Mouse (Mus musculus) kidney, postnatal 4 days (tissue): ENCODE results near the gene Aco2.
A peak's percentile ranks its signal among the peaks of the same experiment; 100 is the strongest.

Experiments used
- DNase-seq, 2 experiments: peaks; one replicate each; pipeline ENCODE4 v3.0.0; 2021; ENCODE audit warnings: mixed read lengths in 2 of 2

The Aco2 gene

DNA sequence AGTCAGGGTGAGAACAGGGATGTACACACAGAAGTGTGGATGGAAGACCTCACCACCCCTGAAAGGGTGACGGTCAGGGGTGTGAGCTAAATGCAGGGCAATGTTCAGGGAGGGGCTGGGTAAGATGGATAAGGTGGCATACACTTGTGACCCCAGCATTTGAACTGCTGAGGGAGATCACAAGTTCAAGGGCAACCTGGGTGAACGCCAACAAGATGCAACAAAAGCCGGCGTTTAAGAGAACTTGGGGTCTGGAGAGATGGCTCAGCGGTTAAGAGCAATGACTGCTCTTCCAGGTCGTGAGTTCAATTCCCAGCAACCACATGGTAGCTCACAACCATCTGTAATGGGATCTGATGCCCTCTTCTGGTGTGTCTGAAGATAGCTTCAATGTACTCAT lies 82.6 kb downstream of the Aco2 start:
- DNase-seq, result no peak

DNA sequence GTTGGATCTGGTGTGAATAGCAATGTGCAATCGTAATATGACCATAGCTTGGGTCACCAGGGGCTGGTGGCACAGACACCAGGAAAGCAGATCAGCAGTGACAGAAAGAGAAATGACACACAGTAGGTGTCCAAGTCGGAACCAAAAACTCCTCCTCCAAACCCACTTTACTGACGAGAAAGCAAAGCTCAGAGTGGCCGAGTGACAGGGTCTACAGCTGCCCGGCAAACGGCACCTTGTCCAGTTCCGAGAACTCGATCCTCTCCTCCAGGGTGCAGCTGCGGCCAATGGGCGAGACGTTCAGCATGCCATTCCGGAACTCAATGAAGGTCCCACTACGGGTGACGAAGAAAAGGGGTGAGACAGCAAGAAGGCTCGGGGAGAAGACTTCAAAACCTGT lies 83.3 kb downstream of the Aco2 start:
- DNase-seq, result no peak

DNA sequence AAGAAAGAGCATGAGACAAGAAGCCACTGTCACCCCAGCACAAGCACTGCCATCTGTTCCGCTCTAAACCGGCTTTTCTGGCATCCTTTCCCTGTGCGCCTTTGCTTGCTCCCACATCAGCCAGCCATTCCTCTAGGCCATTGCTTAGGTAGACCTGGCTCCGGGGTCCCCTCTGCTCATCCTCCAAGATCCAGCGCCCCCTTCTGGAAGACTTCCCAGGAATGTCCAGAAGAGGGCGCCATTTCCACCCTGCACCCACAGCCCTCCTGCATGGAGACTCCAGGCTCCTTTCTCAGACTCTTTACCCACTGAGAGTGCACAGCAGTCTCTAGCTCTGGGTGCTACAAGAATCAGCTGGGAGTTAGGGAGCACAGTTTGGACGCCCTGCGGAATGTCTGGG lies 84.3 kb downstream of the Aco2 start:
- peak; percentile 70 to 75 for DNase-seq

DNA sequence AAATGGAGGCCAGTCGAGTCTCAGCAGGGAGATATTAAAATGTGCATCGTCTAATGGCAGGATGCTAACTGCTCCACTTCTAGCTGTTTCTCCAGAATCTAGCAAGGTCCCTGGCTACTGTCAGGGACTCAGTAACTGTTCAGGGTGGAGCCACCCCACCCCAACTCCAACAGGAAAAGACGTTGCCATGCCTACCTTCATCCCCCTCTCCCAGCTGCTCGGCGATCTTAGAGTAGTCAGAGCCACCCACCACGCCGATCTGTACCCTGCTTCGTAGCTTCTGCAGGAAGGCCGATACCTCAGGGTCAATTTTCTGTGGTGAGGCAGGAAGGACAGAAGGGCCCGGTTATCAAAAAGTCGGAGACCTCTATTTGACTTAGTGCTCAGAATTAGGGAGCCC lies 85.5 kb downstream of the Aco2 start:
- no peak for DNase-seq

DNA sequence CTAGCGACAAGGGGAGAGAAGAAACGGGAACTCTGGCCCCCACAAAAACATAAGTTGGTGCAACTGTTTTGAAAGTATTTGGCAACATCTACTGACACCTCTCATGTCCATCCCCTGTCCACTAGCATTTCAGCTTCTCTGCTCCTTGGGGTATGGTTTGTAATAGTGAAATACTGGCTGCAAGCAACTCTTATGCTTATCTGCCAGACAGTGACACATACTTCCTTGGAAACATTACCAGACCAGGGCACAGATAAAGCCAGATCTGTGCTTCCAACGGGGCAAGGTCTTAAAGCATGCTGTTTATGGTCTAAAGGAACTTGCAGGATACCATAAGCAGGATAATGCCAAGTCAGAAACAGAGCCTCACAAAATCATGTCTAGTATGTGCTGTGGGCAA lies 86.8 kb downstream of the Aco2 start:
- no peak for DNase-seq

DNA sequence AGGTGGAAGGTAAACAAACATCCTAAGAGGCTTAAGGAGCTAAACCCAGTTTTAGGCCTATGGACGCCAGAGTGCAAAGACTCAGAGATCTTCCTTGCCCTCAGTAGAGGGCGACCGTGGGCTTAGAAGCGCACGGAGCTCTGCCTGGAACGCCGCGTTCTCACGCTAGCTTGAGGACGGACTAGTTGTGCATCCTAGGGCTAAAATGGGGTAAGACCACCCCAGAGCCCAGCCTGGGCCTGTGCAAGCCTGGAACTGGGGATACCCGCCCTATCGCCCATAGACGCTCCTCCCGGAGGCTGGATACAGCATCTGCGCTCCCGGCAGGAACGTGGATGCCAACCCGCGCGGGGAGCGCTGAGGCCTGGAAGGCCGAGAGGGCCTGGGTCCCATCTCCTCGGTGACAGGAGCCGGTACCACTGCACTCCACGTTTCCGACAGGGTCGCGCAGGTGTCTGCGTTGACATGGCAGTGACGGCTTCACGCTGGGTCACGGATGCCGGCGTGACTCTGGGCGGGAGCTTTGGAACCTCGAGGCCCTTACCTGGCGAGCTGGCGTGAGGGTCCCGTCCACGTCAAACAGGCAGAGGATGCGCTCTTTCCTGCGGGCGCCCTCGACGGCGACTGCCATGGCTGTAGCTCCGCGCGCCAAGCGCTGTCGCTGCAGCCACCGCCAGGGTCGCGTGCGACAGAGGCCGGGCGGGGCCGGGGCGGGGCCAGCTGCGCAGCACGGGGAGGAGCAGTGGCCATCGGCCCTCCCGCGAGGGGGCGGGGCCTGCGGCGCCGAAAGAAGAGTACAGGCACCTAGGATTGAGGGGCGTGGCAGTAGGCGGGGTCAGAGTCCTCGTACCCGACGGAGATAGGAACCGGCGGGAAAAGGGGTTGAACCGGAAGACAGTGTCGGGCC lies 88.3 kb downstream of the Aco2 start, which contains the start of gene Pmm1:
Gene Pmm1, minus strand, starts transcription at position 760 of the 907 bp plus-strand sequence.
- DNase-seq, result peak; percentile 100

DNA sequence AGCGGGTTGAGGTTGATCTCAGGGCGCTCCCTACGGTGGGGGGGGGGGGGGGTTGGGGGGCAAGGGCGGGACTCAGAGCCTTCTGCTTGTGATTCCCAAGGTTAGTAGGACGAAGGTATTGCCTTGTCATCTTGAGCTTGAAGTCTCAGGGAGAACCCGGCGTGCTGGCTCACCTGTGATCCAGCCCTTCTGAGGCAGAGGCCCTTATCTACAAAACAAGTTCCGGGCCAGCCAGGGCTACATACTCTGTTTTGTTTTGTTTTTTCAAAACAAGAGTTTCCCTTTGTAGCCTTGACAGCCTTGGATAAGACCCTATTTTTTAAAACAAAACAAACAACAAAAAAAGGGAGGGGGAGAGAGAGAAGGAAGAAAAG lies 89.0 kb downstream of the Aco2 start:
- DNase-seq, result no peak

DNA sequence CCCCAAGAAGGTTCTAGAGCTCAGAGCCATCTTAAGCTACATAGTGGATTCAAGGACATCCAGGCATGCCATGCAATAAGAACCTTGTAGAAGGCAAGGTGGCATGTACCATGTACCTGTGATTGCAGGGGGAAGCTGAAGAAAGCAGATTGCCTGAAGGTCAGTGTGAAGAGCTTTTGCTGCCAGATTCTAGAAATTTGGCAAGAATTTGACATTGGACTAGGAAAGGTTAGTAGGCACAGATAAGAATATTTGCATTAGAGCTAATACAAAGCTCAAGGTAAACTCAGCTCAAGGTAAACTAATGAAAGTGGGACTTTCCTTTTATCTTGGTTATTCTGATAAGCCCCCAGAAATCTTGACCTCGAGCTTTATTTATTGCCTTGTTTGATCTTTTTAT lies 92.2 kb downstream of the Aco2 start:
- DNase-seq, result no peak
